Mouse (Mus musculus) heart, postnatal 0 days (tissue): ENCODE measurements around the gene Trappc5. TPM values are rescaled to one million over a fixed set of nuclear protein-coding genes. Genes with fewer than 3 reads are reported as not detected.

Experiments used
- ATAC-seq: fragments of 200-750 bp; cut with Nextera tagmentation; 2 replicates; pipeline ENCODE4 v1.8.0; 2017; ENCODE audit warnings: low read depth, moderate number of reproducible peaks, moderate library complexity; ENCODE audit not compliant: insufficient read depth
- DNase-seq: peaks from one replicate; pipeline ENCODE4 v3.0.0-alpha.2; 2016; ENCODE audit warnings: low spot score
- H3K27ac ChIP-seq: fragments of 300-500 bp; sonication (generic); 2 replicates; pipeline ENCODE4 v1.5.1; 2014; ENCODE audit warnings: low read depth, mild to moderate bottlenecking
- H3K27me3 ChIP-seq: fragments of 300-500 bp; sonication (generic); 2 replicates; pipeline ENCODE4 v1.6.1; 2014; ENCODE audit warnings: low read length, mixed read lengths; ENCODE audit not compliant: control insufficient read depth, insufficient read depth
- H3K36me3 ChIP-seq: fragments of 300-500 bp; sonication (generic); replicated peaks from 2 replicates; pipeline ENCODE4 v1.6.1; 2014; ENCODE audit warnings: low read length, mixed read lengths; ENCODE audit not compliant: control insufficient read depth, insufficient read depth
- H3K4me1 ChIP-seq: fragments of 300-500 bp; sonication (generic); 2 replicates; pipeline ENCODE4 v1.6.1; 2014; ENCODE audit warnings: antibody characterized with exemption; ENCODE audit not compliant: control insufficient read depth, insufficient read depth
- H3K4me2 ChIP-seq: fragments of 300-500 bp; sonication (generic); 2 replicates; pipeline ENCODE4 v1.6.1; 2014; ENCODE audit warnings: low read depth, mild to moderate bottlenecking, low read length, moderate library complexity
- H3K4me3 ChIP-seq: fragments of 300-500 bp; sonication (generic); 2 replicates; pipeline ENCODE4 v1.5.1; 2014; ENCODE audit warnings: low read depth, low read length
- H3K9ac ChIP-seq: fragments of 300-500 bp; sonication (generic); replicated peaks from 2 replicates; pipeline ENCODE4 v1.6.1; 2014; ENCODE audit warnings: low read depth, low read length, mixed read lengths
- H3K9me3 ChIP-seq: fragments of 300-500 bp; sonication (generic); replicated peaks from 2 replicates; pipeline ENCODE4 v1.6.1; 2016; ENCODE audit warnings: low read length; ENCODE audit not compliant: control insufficient read depth
- CTCF ChIP-seq: IDR thresholded peaks from 2 replicates; pipeline ENCODE4 v1.5.1; 2016; ENCODE audit warnings: antibody characterized with exemption, control low read depth, low read depth
- EP300 ChIP-seq: IDR thresholded peaks from 2 replicates; pipeline ENCODE4 v1.6.1; 2016; ENCODE audit warnings: antibody characterized with exemption, low read depth
- whole genome bisulfite sequencing: fragments of 180-500 bp; shearing (Covaris S2); extraction: QIAGEN DNeasy Blood & Tissue Kit; methylation state at CpG from one replicate; pipeline ENCODE4 v1.1.7; 2014; 5-methylcytosine and 5-hydroxymethylcytosine counted together
- polyA plus RNA-seq: library from polyadenylated mRNA; unstranded; fragments of >200 nt; fragmentation: Nextera tagmentation; extraction: Ambion mirVana; gene quantifications from 2 replicates; pipeline ENCODE4 v1.2.1, GENCODE M21; 2015
- total RNA-seq: library from RNA; depleted of rRNA; stranded (reverse); fragments of >200 nt; gene quantifications from 2 replicates; pipeline ENCODE4 v1.2.3, GENCODE M21; 2014; ENCODE audit warnings: low replicate concordance

Gene Trappc5
- total and polyA plus RNA-seq, 2 experiments from 2014 or later, result 29.2 to 38.0 TPM

GRCm38 (mm10) chr8:3690774-3691173 is 14.7 kb downstream of the Trappc5 start:
- no peak for TF ChIP-seq EP300
- TF ChIP-seq CTCF, result no peak
- no peak overlapping the region for H3K27ac ChIP-seq
- no peaks in the 10 kb centered on the region for H3K4me1 ChIP-seq
- no peaks in the 10 kb centered on the region for H3K27me3 ChIP-seq
- DNase-seq (no peak), ATAC-seq (no peak)
- H3K9ac ChIP-seq, result no peak overlapping the region
- no peak overlapping the region for H3K4me3 ChIP-seq
- no peak overlapping the region for H3K4me2 ChIP-seq
- no peaks in the 10 kb centered on the region for H3K36me3 ChIP-seq
- WGBS, result 59% methylated on average over 3 of the region's 3 CpGs
- H3K9me3 ChIP-seq, result no peaks in the 10 kb centered on the region

- ATAC-seq (no peak), DNase-seq (no peak)
- H3K4me3 ChIP-seq, result no peak within 1 kb of the TSS
- TF ChIP-seq CTCF, result no peak
- no peak for TF ChIP-seq EP300
- no peaks in the 10 kb centered on the region for H3K9me3 ChIP-seq
- H3K27ac ChIP-seq, result no peak within 1 kb of the TSS
- no peak within 1 kb of the TSS for H3K9ac ChIP-seq
- no peaks in the 10 kb centered on the region for H3K27me3 ChIP-seq
- WGBS, result 66% methylated on average over 3 of the region's 3 CpGs
- H3K4me1 ChIP-seq, result no peaks in the 10 kb centered on the region
- no peak within 1 kb of the TSS for H3K4me2 ChIP-seq
- H3K36me3 ChIP-seq, result no peaks in the 10 kb centered on the region
These were observed 18.0 kb downstream of the Trappc5 start, which contains the start of gene Fcer2a for GRCm38 (mm10) chr8:3694121-3694520. Fcer2a (minus strand) TSS chr8:3694175.

GRCm38 (mm10) chr8:3701491-3701890 is 25.4 kb downstream of the Trappc5 start:
- Histone ChIP-seq H3K9ac (no peak overlapping the region), H3K27me3 (no peaks in the 10 kb centered on the region), H3K4me3 (no peak overlapping the region), H3K9me3 (no peaks in the 10 kb centered on the region), H3K36me3 (no peaks in the 10 kb centered on the region), H3K27ac (no peak overlapping the region), H3K4me1 (no peaks in the 10 kb centered on the region), H3K4me2 (no peak overlapping the region)
- ATAC-seq (no peak), DNase-seq (no peak)
- WGBS, result 94% methylated on average over 1 of the region's 1 CpGs
- no peak for TF ChIP-seq CTCF
- TF ChIP-seq EP300, result no peak

GRCm38 (mm10) chr8:3705711-3706110 is 29.6 kb downstream of the Trappc5 start:
- H3K9me3 ChIP-seq, result no peaks in the 10 kb centered on the region
- no peaks in the 10 kb centered on the region for H3K36me3 ChIP-seq
- DNase-seq, result no peak
- no peak overlapping the region for H3K4me2 ChIP-seq
- no peak overlapping the region for H3K4me3 ChIP-seq
- no peak overlapping the region for H3K27ac ChIP-seq
- 55% methylated on average over 4 of the region's 4 CpGs for WGBS
- no peak overlapping the region for H3K9ac ChIP-seq
- no peak for ATAC-seq
- H3K27me3 ChIP-seq, result no peaks in the 10 kb centered on the region
- TF ChIP-seq EP300 (no peak), CTCF (peak; percentile 44)
- H3K4me1 ChIP-seq, result no peaks in the 10 kb centered on the region

GRCm38 (mm10) chr8:3707611-3708010 is 31.5 kb downstream of the Trappc5 start:
- WGBS, result 52% methylated on average over 7 of the region's 7 CpGs
- no peak for DNase-seq

GRCm38 (mm10) chr8:3710312-3710711 is 34.2 kb downstream of the Trappc5 start:
- DNase-seq, result no peak
- WGBS, result 74% methylated on average over 3 of the region's 3 CpGs
- no peak for TF ChIP-seq EP300
- TF ChIP-seq CTCF, result no peak
- no peaks in the 10 kb centered on the region for H3K27me3 ChIP-seq
- no peak overlapping the region for H3K9ac ChIP-seq
- ATAC-seq, result no peak
- no peak overlapping the region for H3K27ac ChIP-seq
- no peaks in the 10 kb centered on the region for H3K36me3 ChIP-seq
- no peaks in the 10 kb centered on the region for H3K9me3 ChIP-seq
- H3K4me2 ChIP-seq, result no peak overlapping the region
- no peak overlapping the region for H3K4me3 ChIP-seq
- no peaks in the 10 kb centered on the region; the same call in 1 of the 2 replicates for H3K4me1 ChIP-seq

More at GRCm38 (mm10) chr8:3707611-3708010, 31.5 kb downstream of the Trappc5 start:
- Histone ChIP-seq H3K4me3 (no peak overlapping the region), H3K9me3 (no peaks in the 10 kb centered on the region), H3K36me3 (no peaks in the 10 kb centered on the region), H3K27me3 (no peaks in the 10 kb centered on the region), H3K9ac (no peak overlapping the region), H3K4me1 (no peaks in the 10 kb centered on the region; the same call in 1 of the 2 replicates), H3K27ac (no peak overlapping the region), H3K4me2 (no peak overlapping the region)
- no peak for ATAC-seq
- TF ChIP-seq EP300 (no peak), CTCF (no peak)
